Mouse (Mus musculus) small intestine, adult 2 months (tissue): ENCODE results near the gene Olfr825.

Source experiments
- CTCF ChIP-seq: fragments of 200-500 bp; IDR thresholded peaks from 2 replicates; pipeline ENCODE4 v1.5.1; 2012; ENCODE audit warnings: low read depth, mild to moderate bottlenecking, control low read depth, inconsistent platforms, low read length, moderate library complexity, mixed read lengths; ENCODE audit not compliant: insufficient replicate concordance, insufficient read length; ENCODE audit errors: extremely low read depth
- POLR2A ChIP-seq: fragments of 200-500 bp; IDR thresholded peaks from 2 replicates; pipeline ENCODE4 v1.6.1; 2012; ENCODE audit warnings: low read depth, mild to moderate bottlenecking, control low read depth, inconsistent platforms, low read length, moderate library complexity

DNA sequence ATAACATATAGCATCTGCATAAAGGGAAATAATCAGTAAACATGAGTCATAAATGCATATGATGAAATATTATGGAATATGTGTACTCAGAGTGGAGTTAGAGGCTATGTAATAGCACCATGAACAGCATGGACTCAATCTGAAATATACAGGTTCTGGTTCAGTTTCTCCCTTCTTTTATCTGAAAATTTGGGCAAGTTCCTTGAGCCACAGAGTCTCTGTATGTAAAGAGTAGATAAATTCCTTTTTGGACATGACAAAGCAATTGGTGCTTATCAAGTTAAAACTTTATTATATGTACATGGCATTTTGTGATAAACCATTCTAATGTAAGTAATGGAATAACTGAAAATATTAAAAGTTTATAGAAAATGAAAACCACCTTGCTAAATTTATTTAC lies 1.4 kb downstream of the Olfr825 start:
- TF ChIP-seq CTCF (no peak), POLR2A (no peak)
